Mouse (Mus musculus) CH12.LX (cell line): ENCODE data around the gene Rd3l. TPM values are rescaled to one million over a fixed set of nuclear protein-coding genes. Genes with fewer than 3 reads are reported as not detected.
"Not testable (repeated sequence)": the region's sequence is repeated elsewhere in the genome, so short reads cannot be mapped to it uniquely, and the experiment has no call there.

Source experiments
- DNase-seq: peaks from one replicate; pipeline ENCODE4 v3.0.0-alpha.2; 2013; ENCODE audit errors: extremely low read depth
- H3K27ac ChIP-seq: 2 replicates; pipeline ENCODE4 v1.5.1; 2012; ENCODE audit warnings: low read depth, mild to moderate bottlenecking, control low read depth, moderate library complexity; ENCODE audit not compliant: insufficient read depth
- H3K27me3 ChIP-seq: replicated peaks from 2 replicates; pipeline ENCODE3; 2012; ENCODE audit warnings: inconsistent platforms
- H3K36me3 ChIP-seq, 2 experiments: replicated peaks in 1 of 2; 2 replicates each; pipeline versions ENCODE3 to v1.6.1; 2012; ENCODE audit warnings: inconsistent platforms in 1 of 2, low read length in 1 of 2, mild to moderate bottlenecking in 1 of 2, mixed read lengths in 1 of 2, moderate library complexity in 1 of 2; ENCODE audit not compliant: control insufficient read depth in 1 of 2, insufficient read depth in 1 of 2
- H3K4me1 ChIP-seq, 2 experiments: 2 replicates each; pipeline ENCODE4 v1.6.1; 2012; ENCODE audit warnings: inconsistent platforms in 1 of 2, moderate library complexity in 1 of 2; ENCODE audit not compliant: insufficient read depth in 2 of 2, control insufficient read depth in 1 of 2
- H3K4me2 ChIP-seq: 2 replicates; pipeline ENCODE4 v1.6.1; 2012; ENCODE audit warnings: low read depth, mild to moderate bottlenecking, control low read depth; ENCODE audit not compliant: poor library complexity, insufficient read depth, severe bottlenecking
- H3K4me3 ChIP-seq, 3 experiments: fragments of 150-350 bp in 1 of 3; sonication (generic) in 1 of 3; replicated peaks in 1 of 3; 2 replicates each; pipeline versions ENCODE3 to v1.5.1; 2011 to 2012; ENCODE audit warnings: low read depth in 2 of 3, low read length in 2 of 3, mild to moderate bottlenecking in 2 of 3, moderate library complexity in 2 of 3, control low read depth in 1 of 3, improper control_type of control experiment in 1 of 3, inconsistent platforms in 1 of 3, mixed read lengths in 1 of 3; ENCODE audit not compliant: poor library complexity in 1 of 3
- H3K79me2 ChIP-seq: replicated peaks from 2 replicates; pipeline ENCODE4 v1.6.1; 2012; ENCODE audit warnings: mild to moderate bottlenecking, moderate library complexity; ENCODE audit not compliant: control insufficient read depth, poor library complexity, insufficient read depth, severe bottlenecking; ENCODE audit errors: extremely low read depth
- H3K9ac ChIP-seq: 2 replicates; pipeline ENCODE4 v1.6.1; 2012; ENCODE audit warnings: low read depth, mild to moderate bottlenecking, control low read depth, moderate library complexity; ENCODE audit not compliant: insufficient read depth
- H3K9me3 ChIP-seq: replicated peaks from 2 replicates; pipeline ENCODE3; 2012; ENCODE audit warnings: low read length, inconsistent platforms, mixed read lengths
- CHD1 ChIP-seq: IDR thresholded peaks from 2 replicates; pipeline ENCODE4 v1.6.1; 2012; ENCODE audit warnings: low read depth, low read length, improper control_type of control experiment, inconsistent platforms
- HCFC1 ChIP-seq: IDR thresholded peaks from 2 replicates; pipeline ENCODE4 v1.6.1; 2012; ENCODE audit warnings: low read depth, mild to moderate bottlenecking, inconsistent platforms, low read length, improper control_type of control experiment
- IRF4 ChIP-seq: IDR thresholded peaks from 2 replicates; pipeline ENCODE4 v1.6.1; 2014; ENCODE audit warnings: low read depth, mild to moderate bottlenecking, inconsistent platforms, low read length, improper control_type of control experiment
- JUN ChIP-seq: IDR thresholded peaks from 2 replicates; pipeline ENCODE4 v1.6.1; 2011; ENCODE audit warnings: low read depth, mild to moderate bottlenecking, low read length, improper control_type of control experiment, moderate library complexity; ENCODE audit not compliant: insufficient read depth
- JUND ChIP-seq: conservative IDR thresholded peaks from 2 replicates; pipeline ENCODE4 v1.6.1; 2011; ENCODE audit warnings: low read depth, low read length, improper control_type of control experiment
- MAZ ChIP-seq: IDR thresholded peaks from 2 replicates; pipeline ENCODE4 v1.6.1; 2012; ENCODE audit warnings: low read depth, mild to moderate bottlenecking, inconsistent platforms, low read length, improper control_type of control experiment, moderate library complexity
- MXI1 ChIP-seq: IDR thresholded peaks from 2 replicates; pipeline ENCODE4 v1.6.1; 2011; ENCODE audit warnings: mild to moderate bottlenecking, low read depth, low read length, improper control_type of control experiment
- PAX5 ChIP-seq: IDR thresholded peaks from 2 replicates; pipeline ENCODE4 v1.6.1; 2012; ENCODE audit warnings: low read length, inconsistent platforms, mixed read lengths
- POLR2A ChIP-seq: IDR thresholded peaks from 2 replicates; pipeline ENCODE4 v1.6.1; 2011; ENCODE audit warnings: low read depth, mild to moderate bottlenecking, improper control_type of control experiment, low read length
- TBP ChIP-seq: conservative IDR thresholded peaks from 2 replicates; pipeline ENCODE4 v1.6.1; 2011; ENCODE audit warnings: low read depth, low read length, improper control_type of control experiment
- TCF12 ChIP-seq: IDR thresholded peaks from 2 replicates; pipeline ENCODE4 v1.6.1; 2014; ENCODE audit warnings: low read depth, mild to moderate bottlenecking, inconsistent platforms, low read length, improper control_type of control experiment
- USF2 ChIP-seq: conservative IDR thresholded peaks from 2 replicates; pipeline ENCODE4 v1.6.1; 2011; ENCODE audit warnings: low read depth, low read length, improper control_type of control experiment
- dilution Hi-C: fragments of 300-500 bp; cut with MboI; formaldehyde crosslinking; loops from 2 replicates; pipeline ENCODE4 v1.14.3; 2020; ENCODE audit warnings: low sequenced_read_pairs; ENCODE audit not compliant: extremely low pct_unique_long_range_greater_than_20kb, extremely low pct_ligation_motif_present
- in situ Hi-C: fragments of 300-500 bp; cut with MboI; formaldehyde crosslinking; loops from 3 replicates; pipeline ENCODE4 v1.14.3; 2019; ENCODE audit warnings: low sequenced_read_pairs, low pct_ligation_motif_present, low pct_unique_long_range_greater_than_20kb, mixed read lengths
- polyA plus RNA-seq: library from polyadenylated mRNA; unstranded; fragments of >175 nt; gene quantifications from 2 replicates; pipeline ENCODE4 v1.2.1, GENCODE M21; 2012; ENCODE audit warnings: low read depth; ENCODE audit not compliant: insufficient read length
- total RNA-seq, 2 experiments: library from RNA; depleted of rRNA; stranded (reverse); fragments of 300-350 nt in 1 of 2; fragments of >200 nt in 1 of 2; gene quantifications; 2 replicates each; pipeline ENCODE4 v1.2.3; 2012 to 2014

Rd3l gene
- total and polyA plus RNA-seq, 3 experiments = not detected

DNA sequence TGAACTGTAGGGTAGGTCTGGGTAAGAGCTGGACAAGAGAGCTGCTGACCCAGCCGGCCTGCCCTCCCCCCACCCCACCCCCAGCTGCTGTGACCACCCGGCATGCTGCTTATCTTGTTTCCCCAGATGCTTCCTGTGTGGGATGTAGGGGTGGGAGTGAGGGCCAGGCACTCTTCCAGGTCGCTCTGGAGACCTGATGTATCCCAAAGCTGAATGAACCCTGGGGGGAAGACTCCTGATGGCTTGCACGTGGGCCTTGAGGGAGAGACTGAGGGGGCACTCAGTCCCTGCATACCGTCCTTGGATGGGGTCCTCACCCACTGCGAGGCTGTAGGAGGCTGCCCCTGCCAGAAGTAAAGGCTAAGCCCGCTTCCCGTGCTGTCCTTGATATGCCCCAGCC, 36.0 kb downstream of the Rd3l start:
- in situ Hi-C loops = no loop called here
- no peaks in the 10 kb centered on the region for H3K9me3 ChIP-seq
- no peak overlapping the region for H3K9ac ChIP-seq
- TF ChIP-seq MAZ (no peak), JUND (no peak), HCFC1 (no peak)
- no peaks in the 10 kb centered on the region for H3K27me3 ChIP-seq
- no peak overlapping the region for H3K4me2 ChIP-seq
- H3K36me3 ChIP-seq = no peaks in the 10 kb centered on the region
- no peaks in the 10 kb centered on the region for H3K79me2 ChIP-seq
- dilution Hi-C loops = no loop called here
- H3K4me1 ChIP-seq = peaks cover 2 to 22% of the 10 kb centered on the region in 2 experiments; a peak in 3 of 4 replicates
- no peak for DNase-seq
- H3K4me3 ChIP-seq = no peak overlapping the region
- no peak overlapping the region for H3K27ac ChIP-seq

DNA sequence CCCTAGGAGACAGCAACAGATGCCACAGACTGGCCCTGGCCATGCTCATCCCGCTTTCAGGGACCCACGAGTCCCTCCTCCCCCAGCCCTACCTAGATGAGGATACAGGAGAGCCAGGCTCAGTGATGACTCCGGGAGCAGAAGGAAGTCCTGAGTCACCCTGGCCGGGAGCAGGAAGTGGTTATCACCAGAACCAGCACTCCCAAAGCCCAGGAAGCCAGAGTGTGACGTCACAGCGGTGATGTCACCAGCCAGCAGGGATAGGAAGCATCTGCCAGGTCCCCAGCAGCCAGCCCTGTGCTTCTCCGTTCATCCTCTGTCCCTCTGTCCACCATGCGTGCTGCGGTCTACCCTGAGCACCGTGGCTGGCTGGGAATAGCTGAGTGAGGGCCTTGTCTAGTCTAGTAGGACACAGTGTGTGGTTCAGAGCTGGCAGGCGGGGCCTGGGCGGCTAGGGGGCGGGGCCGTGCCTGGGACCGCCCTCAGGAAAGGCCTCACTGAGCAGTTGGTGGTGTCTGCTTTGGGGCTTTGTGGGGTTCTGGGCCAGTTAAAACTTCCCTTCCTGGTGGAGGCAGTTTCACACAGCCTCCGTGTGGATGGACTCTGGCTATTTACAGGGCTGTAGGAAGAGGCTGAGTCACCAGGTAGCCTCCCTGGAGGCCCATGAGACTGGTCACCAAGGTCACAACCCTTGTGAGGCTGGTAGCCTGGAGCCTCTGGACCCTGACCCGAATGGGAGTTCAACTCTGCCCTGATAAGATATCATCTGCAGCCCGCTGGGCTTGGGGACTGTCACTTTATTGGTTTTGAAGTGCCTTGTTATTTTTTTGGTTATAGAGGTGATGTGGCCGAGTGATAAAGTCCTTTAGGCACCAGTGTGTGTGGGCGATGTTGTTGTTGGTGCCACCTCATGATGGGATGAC, 36.8 kb downstream of the Rd3l start:
- H3K27ac ChIP-seq, H3K36me3 ChIP-seq, H3K27me3 ChIP-seq, H3K9me3 ChIP-seq, dilution Hi-C loops, in situ Hi-C loops, H3K4me3 ChIP-seq, H3K9ac ChIP-seq, DNase-seq, H3K79me2 ChIP-seq, H3K4me2 ChIP-seq: not testable (repeated sequence)
- peaks cover 2 to 22% of the 10 kb centered on the region in 2 experiments; a peak in 3 of 4 replicates for H3K4me1 ChIP-seq

GRCm38 (mm10) chr12:111943421-111944064, 37.6 kb downstream of the Rd3l start:
- H3K27me3 ChIP-seq = no peaks in the 10 kb centered on the region
- no peaks in the 10 kb centered on the region for H3K36me3 ChIP-seq
- H3K4me2 ChIP-seq = no peak overlapping the region
- no peak overlapping the region for H3K27ac ChIP-seq
- H3K4me3 ChIP-seq = no peak overlapping the region
- DNase-seq = no peak
- dilution Hi-C loops = no loop called here
- H3K9me3 ChIP-seq = no peaks in the 10 kb centered on the region
- H3K4me1 ChIP-seq = peaks cover 2 to 22% of the 10 kb centered on the region in 2 experiments; a peak in 3 of 4 replicates
- no peaks in the 10 kb centered on the region for H3K79me2 ChIP-seq
- in situ Hi-C loops = no loop called here
- H3K9ac ChIP-seq = no peak overlapping the region
- TF ChIP-seq USF2 (no peak), CHD1 (no peak), PAX5 (no peak), IRF4 (no peak), TBP (no peak), MXI1 (no peak), JUND (no peak), JUN (no peak), POLR2A (no peak), MAZ (no peak), TCF12 (no peak)
- TF ChIP-seq, all 38 proteins: peak for 0
